Mouse (Mus musculus): ENCODE results near the gene Tbxa2r. TPM values are rescaled to one million over a fixed set of nuclear protein-coding genes. Genes with fewer than 3 reads are reported as not detected.

Gene Tbxa2r
- polyA plus RNA-seq, 1 experiment from 2014 or later, result 4.0 TPM

DNA sequence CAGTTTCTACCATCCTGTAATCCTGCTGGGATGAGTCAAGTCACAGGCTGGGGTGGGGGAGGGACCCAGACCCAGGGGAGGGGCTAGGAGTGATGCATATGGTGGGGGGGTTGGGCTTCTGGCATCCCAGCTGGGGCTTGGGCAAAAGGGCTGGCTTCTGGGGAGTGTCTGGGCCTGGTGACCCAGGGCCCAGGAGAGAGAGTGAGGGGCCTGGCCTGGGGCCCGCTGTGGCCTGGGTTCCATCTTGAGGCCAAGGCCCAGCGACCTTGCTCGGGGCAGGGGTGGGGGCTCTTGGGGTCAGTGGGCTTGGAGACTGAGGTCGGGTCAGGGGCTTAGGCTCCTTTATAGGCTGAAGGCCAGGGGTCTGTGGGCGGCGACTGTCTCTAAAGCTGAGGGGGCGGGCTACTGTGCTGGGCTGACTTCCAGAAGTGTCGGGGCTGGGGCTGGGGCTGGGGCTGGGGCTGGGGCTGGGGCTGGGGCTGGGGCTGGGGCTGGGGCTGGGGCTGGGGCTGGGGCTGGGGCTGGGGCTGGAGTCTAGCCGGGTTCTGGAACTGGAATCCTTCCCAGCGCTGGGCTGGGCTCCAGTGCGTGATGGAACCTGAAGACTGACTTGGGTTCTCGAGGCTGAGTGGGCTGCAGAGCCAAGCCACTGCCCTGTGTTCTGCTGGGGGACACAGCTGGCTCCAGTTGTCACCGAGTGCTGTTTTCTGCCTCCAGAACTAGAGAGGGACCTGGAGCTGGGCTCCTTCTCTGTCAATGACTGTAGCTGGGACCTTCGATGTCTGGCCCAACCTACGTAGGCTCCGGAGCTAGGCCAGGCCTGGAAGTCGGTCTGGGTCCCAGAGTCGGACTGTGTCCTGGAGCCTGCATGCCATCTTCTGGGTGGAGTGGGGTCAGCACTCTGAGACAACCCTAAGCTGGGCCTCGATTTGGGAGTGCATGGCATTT, 7.1 kb downstream of the Tbxa2r start:
- no peak overlapping the region for H3K27ac ChIP-seq (replicated peaks)

DNA sequence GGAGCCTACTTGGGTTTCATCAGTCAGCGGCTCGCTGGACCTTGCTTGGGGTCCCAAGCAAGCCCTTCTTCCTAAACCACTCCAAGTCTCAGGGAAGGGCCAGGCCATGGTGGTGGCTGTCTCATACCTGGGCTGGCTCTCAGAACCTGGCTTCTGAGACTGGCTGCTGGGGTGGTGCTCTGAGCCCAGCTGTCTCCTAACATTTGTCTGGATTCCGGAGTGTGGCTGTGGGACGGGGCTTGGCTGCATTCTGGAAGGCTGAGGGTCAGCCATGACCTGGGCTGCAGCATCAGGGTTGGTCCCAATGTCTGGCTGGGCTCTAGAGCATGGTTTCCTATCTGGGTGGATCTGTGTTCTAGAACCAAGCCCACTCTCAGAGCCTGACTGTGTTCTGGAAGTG, 8.0 kb downstream of the Tbxa2r start:
- ATAC-seq (ENCODE audit: insufficient read depth), result no peak
- Histone ChIP-seq H3K4me2 (no peak overlapping the region), H3K36me3 (replicated peaks) (no peaks in the 10 kb centered on the region), H3K9me3 (replicated peaks) (no peaks in the 10 kb centered on the region), H3K4me1 (replicated peaks) (peaks cover 15% of the 10 kb centered on the region), H3K27ac (replicated peaks) (no peak overlapping the region), H3K27me3 (peaks cover 63% of the 10 kb centered on the region), H3K9ac (no peak overlapping the region), H3K4me3 (replicated peaks) (no peak overlapping the region)
- whole genome bisulfite sequencing (ENCODE audit: insufficient replicate concordance), result 76% methylated on average over 4 of the region's 4 CpGs

More for the DNA sequence above, 7.1 kb downstream of the Tbxa2r start:
- Histone ChIP-seq H3K4me2 (no peak overlapping the region), H3K4me3 (replicated peaks) (no peak overlapping the region), H3K4me1 (replicated peaks) (peaks cover 7% of the 10 kb centered on the region), H3K9ac (no peak overlapping the region), H3K27me3 (peaks cover 54% of the 10 kb centered on the region), H3K9me3 (replicated peaks) (no peaks in the 10 kb centered on the region), H3K36me3 (replicated peaks) (no peaks in the 10 kb centered on the region)
- no peak for ATAC-seq (ENCODE audit: insufficient read depth)
- WGBS (ENCODE audit: insufficient replicate concordance), result 67% methylated on average over 19 of the region's 19 CpGs

DNA sequence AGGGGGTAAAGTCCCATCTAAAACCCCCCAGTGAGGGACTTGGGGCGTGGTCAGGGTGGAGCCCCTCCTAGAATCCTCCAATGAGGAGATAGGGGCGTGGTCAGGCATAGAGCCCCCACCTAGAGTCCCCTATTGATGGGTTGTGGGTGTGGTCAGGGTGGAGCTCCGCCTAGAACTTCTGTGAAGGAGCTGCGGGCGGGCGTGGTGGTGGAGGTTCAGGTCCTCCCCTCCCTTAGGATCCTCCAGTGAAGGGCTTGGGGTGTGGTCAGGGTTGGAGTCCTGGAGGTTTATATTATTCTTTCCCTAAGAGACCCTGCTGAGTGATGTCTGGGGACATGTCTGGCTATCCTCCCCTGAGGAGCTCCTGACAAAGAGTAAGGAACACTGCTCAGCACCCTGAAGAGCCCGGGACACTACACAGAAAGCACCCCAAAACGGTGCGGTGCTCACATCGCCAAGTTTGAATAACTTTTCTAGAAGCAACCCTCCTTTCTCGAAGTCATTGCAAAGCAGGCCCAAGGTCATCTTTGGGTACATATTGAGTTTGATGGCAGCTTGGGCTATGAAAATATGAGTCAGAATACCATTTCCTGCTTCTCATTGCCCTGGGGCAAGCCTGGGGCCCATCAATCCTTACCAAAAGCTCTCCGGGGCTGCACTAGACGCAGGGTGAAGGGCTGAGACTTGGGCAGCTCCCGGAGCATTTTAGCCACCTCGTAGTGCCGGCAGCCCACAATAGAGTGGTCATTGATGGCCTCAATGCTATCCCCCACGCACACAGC, 12.2 kb downstream of the Tbxa2r start:
- Histone ChIP-seq H3K9me3 (replicated peaks) (no peaks in the 10 kb centered on the region), H3K4me2 (peak overlapping the region; percentile 13), H3K27ac (replicated peaks) (no peak overlapping the region), H3K4me1 (replicated peaks) (peaks cover 40% of the 10 kb centered on the region), H3K27me3 (peaks cover 83% of the 10 kb centered on the region), H3K36me3 (replicated peaks) (0 out of 2 replicates have a peak, but pooled peaks cover under 1% of the 10 kb centered on the region), H3K4me3 (replicated peaks) (no peak overlapping the region), H3K9ac (no peak overlapping the region)
- peak; percentile 35; the same call in 1 of the 2 replicates for ATAC-seq (ENCODE audit: insufficient read depth)
- 42% methylated on average over 17 of the region's 17 CpGs for WGBS (ENCODE audit: insufficient replicate concordance)

DNA sequence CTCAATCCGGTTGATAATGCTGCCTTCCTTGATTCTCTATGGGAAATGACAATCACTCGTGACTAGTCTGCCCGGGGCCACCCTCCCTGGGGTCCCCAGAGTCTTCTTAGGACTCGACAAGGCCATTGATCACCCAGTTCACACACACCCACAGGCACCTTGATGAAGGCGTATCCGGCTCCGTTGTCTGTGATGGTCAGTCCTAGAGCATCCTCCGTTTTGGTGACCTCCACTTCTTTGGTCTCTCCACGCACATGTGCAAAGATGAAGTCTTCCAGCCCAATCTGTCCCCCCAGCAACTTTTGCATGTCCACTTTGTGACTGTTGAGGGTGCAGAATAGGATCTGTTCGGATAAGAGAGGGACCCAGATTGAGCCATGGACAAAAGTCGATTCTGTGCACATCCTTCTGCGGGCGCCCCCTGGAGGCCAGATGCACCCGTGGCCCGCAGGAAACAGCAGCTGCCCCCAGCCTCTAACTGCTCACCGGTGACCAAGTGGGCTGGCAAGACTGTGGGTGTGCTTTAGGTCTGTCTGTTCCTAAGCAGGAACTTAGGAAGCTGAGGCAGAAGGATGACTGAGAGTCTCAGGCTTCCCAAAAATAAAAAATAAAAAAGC, 12.9 kb downstream of the Tbxa2r start:
- Histone ChIP-seq H3K9ac (no peak overlapping the region), H3K4me2 (no peak overlapping the region), H3K36me3 (replicated peaks) (peaks cover 6% of the 10 kb centered on the region; the same call in 1 of the 2 replicates), H3K4me3 (replicated peaks) (no peak overlapping the region), H3K27ac (replicated peaks) (no peak overlapping the region), H3K27me3 (peaks cover 85% of the 10 kb centered on the region), H3K4me1 (replicated peaks) (peaks cover 46% of the 10 kb centered on the region), H3K9me3 (replicated peaks) (no peaks in the 10 kb centered on the region)
- no peak for ATAC-seq (ENCODE audit: insufficient read depth)
- 28% methylated on average over 16 of the region's 16 CpGs for WGBS (ENCODE audit: insufficient replicate concordance)

DNA sequence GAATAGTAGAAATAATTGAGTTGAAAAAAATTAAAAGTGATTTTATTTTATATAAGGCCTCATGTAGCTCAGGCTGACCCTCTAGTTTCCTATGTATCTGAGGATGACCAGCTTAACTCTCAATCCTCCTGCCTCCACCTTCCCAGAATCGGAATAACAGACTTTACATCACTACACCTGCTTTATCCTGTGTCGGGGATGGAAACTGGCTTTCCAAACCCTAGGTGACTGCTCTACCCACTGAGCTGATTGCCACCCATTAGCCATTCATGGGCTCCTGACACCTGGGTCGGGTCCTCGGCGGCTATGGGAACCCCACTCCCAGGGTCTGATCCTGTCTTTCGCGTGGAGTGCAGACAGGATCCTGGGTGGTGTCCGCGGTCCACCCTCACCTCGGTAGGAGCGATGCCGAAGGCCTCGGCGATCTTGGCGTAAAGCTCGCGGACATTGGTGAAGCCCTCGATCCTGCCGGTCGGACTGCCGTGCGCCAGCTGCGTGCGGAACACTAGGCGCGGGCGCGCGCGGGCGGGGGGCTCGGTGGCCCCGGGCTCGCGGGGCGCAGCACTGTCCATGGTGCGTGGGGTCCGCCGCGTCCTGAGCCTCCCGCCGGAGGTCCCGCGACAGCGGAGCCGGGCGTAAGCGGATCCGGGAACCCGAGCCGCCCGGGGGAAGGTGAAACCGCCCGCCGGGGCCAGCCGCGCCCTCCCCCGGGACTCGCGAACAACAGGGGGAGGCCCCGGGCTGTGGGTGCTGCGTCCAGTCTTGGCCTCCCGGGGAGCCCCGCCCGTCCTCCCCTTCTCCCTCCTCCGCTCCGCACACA, 14.4 kb downstream of the Tbxa2r start, which contains the start of gene Gipc3:
Gipc3 (minus strand) TSS at position 581 of the 820 bp plus-strand sequence.
- Histone ChIP-seq H3K4me3 (replicated peaks) (peak within 1 kb of the TSS; percentile 51), H3K4me2 (peak within 1 kb of the TSS; percentile 72), H3K9me3 (replicated peaks) (no peaks in the 10 kb centered on the region), H3K27me3 (peaks cover 76% of the 10 kb centered on the region), H3K36me3 (replicated peaks) (peaks cover 17% of the 10 kb centered on the region), H3K27ac (replicated peaks) (no peak within 1 kb of the TSS), H3K4me1 (replicated peaks) (peaks cover 60% of the 10 kb centered on the region), H3K9ac (peak within 1 kb of the TSS; percentile 15; the same call in 1 of the 2 replicates)
- WGBS (ENCODE audit: insufficient replicate concordance), result 5% methylated on average over 63 of the region's 67 CpGs
- no peak for ATAC-seq (ENCODE audit: insufficient read depth)

DNA sequence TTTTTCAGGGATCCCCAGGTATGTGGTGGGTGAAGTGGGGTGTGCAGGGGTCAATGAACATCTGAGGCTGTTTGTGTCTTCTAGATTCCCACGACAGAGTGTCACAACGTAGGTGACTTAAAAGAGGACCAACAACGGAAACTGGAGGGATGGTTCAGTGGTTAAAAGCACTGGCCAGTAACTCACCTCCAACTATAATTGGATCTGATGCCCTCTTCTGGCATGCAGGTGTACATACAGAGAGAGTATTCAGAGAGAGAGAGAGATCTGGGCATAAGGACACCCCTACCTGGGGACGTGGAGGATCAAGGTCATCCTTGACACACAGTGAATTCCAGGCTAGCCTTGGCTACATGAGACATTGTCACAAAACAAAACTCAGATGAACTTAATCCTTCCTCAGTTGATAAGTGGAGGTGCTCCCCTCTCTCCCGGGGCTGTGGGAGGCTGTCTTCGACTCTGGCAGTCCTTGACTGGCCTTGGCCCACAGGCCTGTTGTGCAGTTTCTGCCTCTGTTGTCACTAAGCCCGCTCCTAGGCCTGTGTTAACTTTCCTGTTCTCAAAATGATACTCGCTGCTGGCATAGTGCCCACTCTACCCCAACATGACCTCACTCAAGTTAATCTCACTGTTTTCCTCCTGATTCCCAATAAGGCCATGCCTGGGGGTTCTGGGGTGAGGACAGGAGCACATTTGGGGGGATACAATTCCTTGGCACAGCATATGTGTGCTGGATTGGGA, 16.1 kb downstream of the Tbxa2r start:
- H3K27ac ChIP-seq (replicated peaks), result no peak overlapping the region
- peaks cover 25% of the 10 kb centered on the region for H3K36me3 ChIP-seq (replicated peaks)
- no peak overlapping the region for H3K4me2 ChIP-seq
- 43% methylated on average over 8 of the region's 8 CpGs for WGBS (ENCODE audit: insufficient replicate concordance)
- peaks cover 77% of the 10 kb centered on the region for H3K4me1 ChIP-seq (replicated peaks)
- H3K4me3 ChIP-seq (replicated peaks), result no peak overlapping the region
- peaks cover 66% of the 10 kb centered on the region for H3K27me3 ChIP-seq
- no peak overlapping the region for H3K9ac ChIP-seq
- ATAC-seq (ENCODE audit: insufficient read depth), result no peak
- H3K9me3 ChIP-seq (replicated peaks), result no peaks in the 10 kb centered on the region

DNA sequence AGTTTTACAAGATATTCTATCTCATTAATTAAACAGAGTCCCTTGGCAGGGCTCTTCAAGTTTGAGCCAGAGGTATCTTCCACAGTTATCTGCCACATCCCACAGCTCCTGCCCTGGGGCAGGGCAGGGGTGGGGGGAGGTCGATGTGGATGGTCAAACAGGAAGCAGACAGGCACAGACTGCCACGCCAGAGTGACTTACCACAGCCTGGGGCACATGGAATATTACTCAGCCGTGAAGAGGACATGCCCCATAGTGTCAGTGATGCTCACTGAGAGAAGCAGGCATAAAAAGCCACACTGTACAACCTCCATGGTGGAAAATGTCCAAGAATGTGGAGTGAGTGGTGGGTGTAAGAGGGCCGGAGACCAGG, 16.6 kb downstream of the Tbxa2r start:
- Histone ChIP-seq H3K4me2 (no peak overlapping the region), H3K36me3 (replicated peaks) (peaks cover 25% of the 10 kb centered on the region), H3K9me3 (replicated peaks) (no peaks in the 10 kb centered on the region), H3K9ac (no peak overlapping the region), H3K4me3 (replicated peaks) (no peak overlapping the region), H3K4me1 (replicated peaks) (peaks cover 81% of the 10 kb centered on the region), H3K27ac (replicated peaks) (no peak overlapping the region), H3K27me3 (peaks cover 63% of the 10 kb centered on the region)
- WGBS (ENCODE audit: insufficient replicate concordance), result 50% methylated on average over 4 of the region's 4 CpGs
- ATAC-seq (ENCODE audit: insufficient read depth), result no peak

DNA sequence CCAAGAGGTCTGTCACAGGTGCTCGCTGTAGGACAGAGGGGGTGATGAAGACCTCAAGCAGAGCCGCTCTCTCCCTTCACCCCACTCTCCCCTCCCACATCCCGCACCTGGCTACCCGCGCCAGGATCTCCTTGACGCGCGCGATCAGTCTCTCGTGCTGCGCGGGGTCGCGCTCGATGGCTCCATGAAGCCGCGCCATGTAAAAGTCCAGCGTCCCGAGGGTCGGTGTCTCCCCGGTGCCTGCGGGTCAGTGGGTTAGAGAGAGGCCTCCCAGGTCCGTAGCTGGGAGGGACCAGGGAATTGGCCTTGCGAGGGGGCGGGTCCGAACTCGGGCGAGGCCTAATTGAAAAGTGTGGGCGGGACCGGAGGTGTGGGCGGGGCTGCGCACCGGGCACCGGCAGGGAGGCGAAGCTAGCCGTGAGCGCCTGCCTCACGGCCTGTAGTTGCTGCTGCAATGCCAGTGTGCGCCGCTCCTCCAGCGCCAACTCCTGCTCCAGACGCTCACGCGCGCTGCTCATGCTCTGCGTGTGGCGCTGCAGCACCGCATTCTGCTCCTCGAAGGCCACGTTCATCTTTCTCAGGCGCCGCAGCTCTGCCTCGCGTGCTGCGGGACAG, 18.0 kb downstream of the Tbxa2r start:
- Histone ChIP-seq H3K9ac (peak overlapping the region; percentile 33; the same call in 1 of the 2 replicates), H3K9me3 (replicated peaks) (no peaks in the 10 kb centered on the region), H3K27ac (replicated peaks) (peak overlapping the region; percentile 57; the same call in 1 of the 2 replicates), H3K27me3 (peaks cover 50% of the 10 kb centered on the region), H3K4me3 (replicated peaks) (peak overlapping the region; percentile 49), H3K4me1 (replicated peaks) (peaks cover 75% of the 10 kb centered on the region), H3K4me2 (peak overlapping the region; percentile 82), H3K36me3 (replicated peaks) (peaks cover 25% of the 10 kb centered on the region)
- 13% methylated on average over 55 of the region's 55 CpGs for WGBS (ENCODE audit: insufficient replicate concordance)
- 0 out of 2 replicates have a peak, but pooled peaks have one; percentile 1 for ATAC-seq (ENCODE audit: insufficient read depth)

DNA sequence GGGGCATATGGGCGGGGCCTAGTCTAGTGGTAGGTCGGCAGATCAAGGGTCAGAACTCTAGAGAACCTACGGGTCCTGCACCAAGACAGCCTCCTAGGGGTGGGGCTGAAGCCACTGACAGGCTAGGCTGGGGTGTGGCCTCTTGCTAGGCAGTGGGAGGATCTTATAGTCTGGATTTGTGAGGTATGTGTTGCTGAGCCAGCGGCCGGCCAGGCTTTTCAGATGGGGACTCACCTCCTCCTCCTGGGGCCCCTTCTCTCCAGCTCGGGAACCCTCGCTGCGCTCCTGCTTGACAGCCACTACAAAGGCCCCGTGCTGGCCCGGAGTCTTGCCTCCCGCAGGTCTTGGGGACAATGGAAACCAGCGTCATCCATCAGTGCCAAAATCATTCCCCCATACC, 20.6 kb downstream of the Tbxa2r start:
- peak overlapping the region; percentile 96 for H3K9ac ChIP-seq
- peaks cover 76% of the 10 kb centered on the region for H3K4me1 ChIP-seq (replicated peaks)
- peak overlapping the region; percentile 96 for H3K4me2 ChIP-seq
- no peaks in the 10 kb centered on the region for H3K9me3 ChIP-seq (replicated peaks)
- H3K27ac ChIP-seq (replicated peaks), result peak overlapping the region; percentile 90
- WGBS (ENCODE audit: insufficient replicate concordance), result 6% methylated on average over 12 of the region's 12 CpGs
- H3K27me3 ChIP-seq, result peaks cover 24% of the 10 kb centered on the region
- ATAC-seq (ENCODE audit: insufficient read depth), result peak; percentile 19; the same call in 1 of the 2 replicates
- peak overlapping the region; percentile 90 for H3K4me3 ChIP-seq (replicated peaks)
- H3K36me3 ChIP-seq (replicated peaks), result peaks cover 25% of the 10 kb centered on the region

All from liver, embryonic 15.5 days (tissue).